In genomic region chr10:119453431-119454105, GRCm38 (mm10) we compare ENCODE assay signal across 8 mouse cellular contexts. TPM values are rescaled to one million over a fixed set of nuclear protein-coding genes. Genes with fewer than 3 reads are reported as not detected.
DNase-seq lines count a peak whose midpoint lies in the region; ATAC-seq and TF ChIP-seq lines count a peak whose summit lies in the region.

Grip1 (plus strand) TSS chr10:119453830.

- H3K4me1 ChIP-seq in cerebellum, adult 2 months (ENCODE audit: control insufficient read depth, insufficient read depth, low read length): no peaks in the 10 kb centered on the region
- H3K4me1 ChIP-seq in limb, embryonic 15.5 days: peaks cover 20% of the 10 kb centered on the region

- peaks cover 5% of the 10 kb centered on the region; the same call in 1 of the 2 replicates for H3K27me3 ChIP-seq in cerebellum, adult 2 months (ENCODE audit: control insufficient read depth, insufficient read depth, low read length)
- H3K27me3 ChIP-seq in limb, embryonic 15.5 days: peaks cover 7% of the 10 kb centered on the region; the same call in 1 of the 2 replicates
- H3K27me3 ChIP-seq in myocyte (ENCODE audit: control insufficient read depth, insufficient read depth, insufficient read length): peaks cover 34% of the 10 kb centered on the region

- under 1% methylated on average over 78 of the region's 84 CpGs for WGBS in cerebellum, adult 2 months
- under 1% methylated on average over 51 of the region's 84 CpGs for WGBS in limb, embryonic 15.5 days

- TF ChIP-seq CTCF in cerebellum, adult 2 months (IDR thresholded peaks at IDR 0.05; ENCODE audit: borderline replicate concordance, insufficient read depth, low read depth, low read length): no peak

- H3K27ac ChIP-seq in cerebellum, adult 2 months (ENCODE audit: insufficient read depth, low read length): no peak within 1 kb of the TSS
- peak within 1 kb of the TSS; percentile 71 for H3K27ac ChIP-seq in limb, embryonic 15.5 days

- peak within 1 kb of the TSS; percentile 58 for H3K4me3 ChIP-seq in cerebellum, adult 2 months (replicated peaks; ENCODE audit: insufficient read depth, low read depth, low read length)
- H3K4me3 ChIP-seq in limb, embryonic 15.5 days: peak within 1 kb of the TSS; percentile 72
- no peak within 1 kb of the TSS for H3K4me3 ChIP-seq in myocyte

- no peak for TF ChIP-seq POLR2A in cerebellum, adult 2 months (IDR thresholded peaks at IDR 0.05; ENCODE audit: borderline replicate concordance, insufficient read depth, low read length)
- TF ChIP-seq POLR2A in myocyte (IDR thresholded peaks at IDR 0.05; ENCODE audit: insufficient read length, low read depth): no peak

- H3K9me3 ChIP-seq in limb, embryonic 15.5 days: no peaks in the 10 kb centered on the region

- no peaks in the 10 kb centered on the region for H3K79me2 ChIP-seq in myocyte (ENCODE audit: control insufficient read depth, insufficient read depth)

- peak; percentile 83 for ATAC-seq in limb, embryonic 15.5 days (ENCODE audit: insufficient number of reproducible peaks, low FRiP score, low TSS enrichment, low read depth)
- ATAC-seq in inflammation-experienced regulatory T-cells, adult 6 months: no peak

- H3ac ChIP-seq in myocyte (ENCODE audit: control insufficient read depth, insufficient read length): no peak within 1 kb of the TSS

- H3K9ac ChIP-seq in limb, embryonic 15.5 days: peak within 1 kb of the TSS; percentile 64

- H3K36me3 ChIP-seq in limb, embryonic 15.5 days: no peaks in the 10 kb centered on the region
- no peaks in the 10 kb centered on the region for H3K36me3 ChIP-seq in myocyte (ENCODE audit: control insufficient read depth, insufficient read depth)

- H3K4me2 ChIP-seq in limb, embryonic 15.5 days: peak within 1 kb of the TSS; percentile 99
- peak within 1 kb of the TSS; percentile 55 for H3K4me2 ChIP-seq in myocyte (ENCODE audit: low read depth)

- peak; percentile 31 to 46 for DNase-seq in lung, adult 18-20 months
- DNase-seq in lung, postnatal 36 days: no peak
- DNase-seq in cerebellum, adult 2 months: peak; percentile 22 to 41
- DNase-seq in forelimb bud, embryonic 11.5 days (ENCODE audit: low read depth, low spot score): peak; percentile 47
- DNase-seq in kidney, adult 9 months: peak; percentile 11

TF ChIP-seq in myocyte, 11 proteins besides CTCF, POLR2A, EP300 and RAD21:
- TF ChIP-seq MAX (IDR thresholded peaks at IDR 0.05; ENCODE audit: low read depth) (no peak), MYOD1 (IDR thresholded peaks at IDR 0.05; ENCODE audit: control insufficient read depth in 1 of 3, insufficient read length in 2 of 3, low read depth in 2 of 3) (no peak)
TF ChIP-seq in myocyte: peak in this region for 0.

RNA-seq across cellular contexts. Expression of gene Grip1, which starts in this region (rescaled TPM):
- polyA plus RNA-seq in cerebellum, adult 2 months (2012; rRNA removed): 4.6 and 5.0 TPM in 2 replicates
- 2.3 and 3.1 TPM in 2 replicates for polyA plus RNA-seq in limb, embryonic 15.5 days (2015; fragmentation: Nextera tagmentation; extraction: Ambion mirVana)
- 0.08 TPM for polyA plus RNA-seq in myocyte (2012; fragmentation: generic; extraction: Trizol)
- polyA plus RNA-seq in inflammation-experienced regulatory T-cells, adult 6 months (2017; shearing (Covaris generic)): under 1 TPM in 1 of 3 experiments, not detected in 2; 0.11 TPM
